Mouse (Mus musculus): ENCODE results near the gene Sh3bp2. TPM values are rescaled to one million over a fixed set of nuclear protein-coding genes. Genes with fewer than 3 reads are reported as not detected.

Sh3bp2 gene
- polyA plus RNA-seq, 1 experiment from 2014 or later: 13.9 TPM

GRCm38 (mm10) chr5:34527352-34527751, 1.7 kb downstream of the Sh3bp2 start:
- Histone ChIP-seq H3K27ac (no peak overlapping the region), H3K27me3 (peaks cover 12% of the 10 kb centered on the region; the same call in 1 of the 2 replicates), H3K9ac (no peak overlapping the region), H3K4me2 (no peak overlapping the region), H3K36me3 (no peaks in the 10 kb centered on the region), H3K4me3 (no peak overlapping the region), H3K9me3 (no peaks in the 10 kb centered on the region), H3K4me1 (0 out of 2 replicates have a peak, but pooled peaks cover 5% of the 10 kb centered on the region)
- no peak for ATAC-seq (ENCODE audit: insufficient number of reproducible peaks, insufficient read depth, low FRiP score, low TSS enrichment, low read depth)
- 76% methylated on average over 2 of the region's 2 CpGs for WGBS

- 71% methylated on average over 5 of the region's 5 CpGs for WGBS
Observed at GRCm38 (mm10) chr5:34528724-34529123, 3.1 kb downstream of the Sh3bp2 start.

GRCm38 (mm10) chr5:34530116-34530515, 4.5 kb downstream of the Sh3bp2 start:
- Histone ChIP-seq H3K36me3 (no peaks in the 10 kb centered on the region), H3K27me3 (peaks cover 12% of the 10 kb centered on the region; the same call in 1 of the 2 replicates), H3K9me3 (no peaks in the 10 kb centered on the region), H3K4me3 (no peak overlapping the region), H3K4me1 (0 out of 2 replicates have a peak, but pooled peaks cover 5% of the 10 kb centered on the region), H3K4me2 (no peak overlapping the region), H3K9ac (no peak overlapping the region), H3K27ac (no peak overlapping the region)
- ATAC-seq (ENCODE audit: insufficient number of reproducible peaks, insufficient read depth, low FRiP score, low TSS enrichment, low read depth): no peak
- WGBS: 67% methylated on average over 5 of the region's 5 CpGs

More at GRCm38 (mm10) chr5:34528724-34529123, 3.1 kb downstream of the Sh3bp2 start:
- Histone ChIP-seq H3K9ac (no peak overlapping the region), H3K27ac (no peak overlapping the region), H3K4me2 (no peak overlapping the region), H3K27me3 (peaks cover 12% of the 10 kb centered on the region; the same call in 1 of the 2 replicates), H3K9me3 (no peaks in the 10 kb centered on the region), H3K36me3 (no peaks in the 10 kb centered on the region), H3K4me1 (0 out of 2 replicates have a peak, but pooled peaks cover 5% of the 10 kb centered on the region), H3K4me3 (no peak overlapping the region)
- ATAC-seq (ENCODE audit: insufficient number of reproducible peaks, insufficient read depth, low FRiP score, low TSS enrichment, low read depth): no peak

GRCm38 (mm10) chr5:34530687-34531086, 5.0 kb downstream of the Sh3bp2 start:
- no peaks in the 10 kb centered on the region for H3K36me3 ChIP-seq
- 0 out of 2 replicates have a peak, but pooled peaks cover 4% of the 10 kb centered on the region for H3K4me1 ChIP-seq
- H3K9ac ChIP-seq: no peak overlapping the region
- WGBS: 50% methylated on average over 4 of the region's 4 CpGs
- no peak for ATAC-seq (ENCODE audit: insufficient number of reproducible peaks, insufficient read depth, low FRiP score, low TSS enrichment, low read depth)
- H3K27ac ChIP-seq: no peak overlapping the region
- peaks cover 12% of the 10 kb centered on the region; the same call in 1 of the 2 replicates for H3K27me3 ChIP-seq
- no peaks in the 10 kb centered on the region for H3K9me3 ChIP-seq
- no peak overlapping the region for H3K4me2 ChIP-seq
- H3K4me3 ChIP-seq: no peak overlapping the region

- H3K4me2 ChIP-seq: no peak overlapping the region
- H3K4me3 ChIP-seq: no peak overlapping the region
- H3K36me3 ChIP-seq: no peaks in the 10 kb centered on the region
- no peak overlapping the region for H3K27ac ChIP-seq
- no peak overlapping the region for H3K9ac ChIP-seq
- no peaks in the 10 kb centered on the region for H3K4me1 ChIP-seq
- no peaks in the 10 kb centered on the region for H3K27me3 ChIP-seq
- 68% methylated on average over 5 of the region's 5 CpGs for WGBS
- H3K9me3 ChIP-seq: no peaks in the 10 kb centered on the region
- no peak for ATAC-seq (ENCODE audit: insufficient number of reproducible peaks, insufficient read depth, low FRiP score, low TSS enrichment, low read depth)
Observed at GRCm38 (mm10) chr5:34533066-34533465, 7.4 kb downstream of the Sh3bp2 start.

GRCm38 (mm10) chr5:34533820-34534219, 8.2 kb downstream of the Sh3bp2 start:
- Histone ChIP-seq H3K9ac (no peak overlapping the region), H3K4me2 (no peak overlapping the region), H3K4me1 (no peaks in the 10 kb centered on the region), H3K27me3 (no peaks in the 10 kb centered on the region), H3K36me3 (no peaks in the 10 kb centered on the region), H3K4me3 (no peak overlapping the region), H3K27ac (no peak overlapping the region), H3K9me3 (no peaks in the 10 kb centered on the region)
- no peak for ATAC-seq (ENCODE audit: insufficient number of reproducible peaks, insufficient read depth, low FRiP score, low TSS enrichment, low read depth)
- WGBS: 67% methylated on average over 3 of the region's 3 CpGs

GRCm38 (mm10) chr5:34534776-34535581, 9.3 kb downstream of the Sh3bp2 start:
- no peak overlapping the region for H3K9ac ChIP-seq
- 83% methylated on average over 5 of the region's 5 CpGs for WGBS

GRCm38 (mm10) chr5:34535831-34536230, 10.2 kb downstream of the Sh3bp2 start:
- no peak overlapping the region for H3K4me3 ChIP-seq
- 83% methylated on average over 7 of the region's 7 CpGs for WGBS
- H3K27ac ChIP-seq: no peak overlapping the region
- H3K4me1 ChIP-seq: no peaks in the 10 kb centered on the region
- ATAC-seq (ENCODE audit: insufficient number of reproducible peaks, insufficient read depth, low FRiP score, low TSS enrichment, low read depth): no peak
- H3K4me2 ChIP-seq: no peak overlapping the region
- no peaks in the 10 kb centered on the region for H3K27me3 ChIP-seq
- H3K36me3 ChIP-seq: no peaks in the 10 kb centered on the region
- no peaks in the 10 kb centered on the region for H3K9me3 ChIP-seq
- H3K9ac ChIP-seq: no peak overlapping the region

More at GRCm38 (mm10) chr5:34534776-34535581, 9.3 kb downstream of the Sh3bp2 start:
- Histone ChIP-seq H3K36me3 (no peaks in the 10 kb centered on the region), H3K4me1 (no peaks in the 10 kb centered on the region), H3K4me3 (no peak overlapping the region), H3K4me2 (no peak overlapping the region), H3K27ac (no peak overlapping the region), H3K27me3 (no peaks in the 10 kb centered on the region), H3K9me3 (no peaks in the 10 kb centered on the region)
- no peak for ATAC-seq (ENCODE audit: insufficient number of reproducible peaks, insufficient read depth, low FRiP score, low TSS enrichment, low read depth)

- Histone ChIP-seq H3K4me2 (no peak overlapping the region), H3K4me3 (no peak overlapping the region), H3K4me1 (no peaks in the 10 kb centered on the region), H3K27me3 (no peaks in the 10 kb centered on the region), H3K9ac (no peak overlapping the region), H3K9me3 (no peaks in the 10 kb centered on the region), H3K27ac (no peak overlapping the region), H3K36me3 (no peaks in the 10 kb centered on the region)
- ATAC-seq (ENCODE audit: insufficient number of reproducible peaks, insufficient read depth, low FRiP score, low TSS enrichment, low read depth): no peak
- WGBS: 79% methylated on average over 7 of the region's 7 CpGs
Observed at GRCm38 (mm10) chr5:34538079-34538478, 12.4 kb downstream of the Sh3bp2 start.

- H3K9ac ChIP-seq: no peak overlapping the region
- no peak overlapping the region for H3K4me3 ChIP-seq
- no peak for ATAC-seq (ENCODE audit: insufficient number of reproducible peaks, insufficient read depth, low FRiP score, low TSS enrichment, low read depth)
- no peaks in the 10 kb centered on the region for H3K9me3 ChIP-seq
- no peaks in the 10 kb centered on the region for H3K27me3 ChIP-seq
- no peaks in the 10 kb centered on the region for H3K4me1 ChIP-seq
- H3K4me2 ChIP-seq: no peak overlapping the region
- no peaks in the 10 kb centered on the region for H3K36me3 ChIP-seq
- H3K27ac ChIP-seq: no peak overlapping the region
- WGBS: 21% methylated on average over 5 of the region's 5 CpGs
Observed at GRCm38 (mm10) chr5:34538527-34538926, 12.9 kb downstream of the Sh3bp2 start.

- Histone ChIP-seq H3K27ac (no peak overlapping the region), H3K27me3 (no peaks in the 10 kb centered on the region), H3K9me3 (no peaks in the 10 kb centered on the region), H3K4me3 (no peak overlapping the region), H3K4me1 (no peaks in the 10 kb centered on the region), H3K36me3 (no peaks in the 10 kb centered on the region), H3K4me2 (no peak overlapping the region), H3K9ac (no peak overlapping the region)
- ATAC-seq (ENCODE audit: insufficient number of reproducible peaks, insufficient read depth, low FRiP score, low TSS enrichment, low read depth): no peak
- 79% methylated on average over 2 of the region's 2 CpGs for WGBS
Observed at GRCm38 (mm10) chr5:34539121-34539520, 13.5 kb downstream of the Sh3bp2 start.

GRCm38 (mm10) chr5:34542166-34542565, 16.5 kb downstream of the Sh3bp2 start:
- Histone ChIP-seq H3K4me1 (no peaks in the 10 kb centered on the region), H3K9me3 (no peaks in the 10 kb centered on the region), H3K4me2 (no peak overlapping the region), H3K4me3 (no peak overlapping the region), H3K9ac (no peak overlapping the region), H3K27me3 (no peaks in the 10 kb centered on the region), H3K27ac (no peak overlapping the region), H3K36me3 (no peaks in the 10 kb centered on the region)
- WGBS: 71% methylated on average over 1 of the region's 1 CpGs
- ATAC-seq (ENCODE audit: insufficient number of reproducible peaks, insufficient read depth, low FRiP score, low TSS enrichment, low read depth): no peak

Data from embryonic facial prominence, embryonic 13.5 days (tissue).